ENCODE assay signal across 8 mouse cellular contexts in the genomic region with DNA sequence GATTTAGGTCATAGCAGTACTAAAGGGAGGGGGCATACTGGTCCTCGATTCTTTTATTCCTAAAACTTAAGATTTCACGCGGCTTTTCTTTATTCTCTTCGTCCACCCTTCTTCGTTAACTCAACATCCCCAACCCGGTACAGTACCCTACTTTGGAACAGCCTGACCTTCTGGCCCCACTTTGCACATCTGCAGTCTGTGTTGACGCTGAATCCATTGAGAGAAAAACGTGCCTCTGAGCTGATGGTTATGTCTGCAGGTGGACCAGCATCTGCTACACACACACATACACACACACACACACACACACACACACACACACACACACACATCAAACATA. TPM values are rescaled to one million over a fixed set of nuclear protein-coding genes. Genes with fewer than 3 reads are reported as not detected.
A peak's percentile ranks its signal among the peaks of the same experiment; 100 is the strongest.
DNase-seq lines count a peak whose midpoint lies in the region; ATAC-seq lines count a peak whose summit lies in the region.

No protein-coding gene starts in this region.

- peak overlapping the region; percentile 89 for H3K9ac ChIP-seq in hindbrain, embryonic 11.5 days (ENCODE audit: low read depth, low read length)

- peak; percentile 1 for DNase-seq in kidney, adult 11 months
- DNase-seq in kidney, adult 8-10 months, result no peak
- no peak for DNase-seq in hindbrain, embryonic 11.5 days (ENCODE audit: low spot score)
- DNase-seq in midbrain, embryonic 10.5 days (ENCODE audit: low spot score), result no peak
- DNase-seq in T-cell, adult 2 months (ENCODE audit: low spot score), result no peak
- DNase-seq in right cerebral cortex, postnatal 4 days, result no peak

- ATAC-seq in hindbrain, embryonic 11.5 days (ENCODE audit: low FRiP score), result no peak
- ATAC-seq in erythroblast, adult 5-6 weeks (replicated peaks; ENCODE audit: low FRiP score, poor library complexity, severe bottlenecking), result no peak

- no peaks in the 10 kb centered on the region for H3K27me3 ChIP-seq in hindbrain, embryonic 11.5 days (ENCODE audit: control insufficient read depth, insufficient read depth, low read length)
- H3K27me3 ChIP-seq in midbrain, embryonic 10.5 days (ENCODE audit: low read depth, poor library complexity, severe bottlenecking), result peaks cover 23% of the 10 kb centered on the region

- no peaks in the 10 kb centered on the region; the same call in 1 of the 2 replicates for H3K4me1 ChIP-seq in brown adipose tissue, adult 24 weeks (ENCODE audit: control insufficient read depth, insufficient read depth, insufficient read length, low read length)
- H3K4me1 ChIP-seq in hindbrain, embryonic 11.5 days (replicated peaks; ENCODE audit: control insufficient read depth, insufficient read depth, low read length), result no peaks in the 10 kb centered on the region
- H3K4me1 ChIP-seq in midbrain, embryonic 10.5 days, result peaks cover 27% of the 10 kb centered on the region

- no peak overlapping the region for H3K27ac ChIP-seq in brown adipose tissue, adult 24 weeks (replicated peaks; ENCODE audit: low read depth, low read length)
- H3K27ac ChIP-seq in hindbrain, embryonic 11.5 days (ENCODE audit: low read depth, low read length), result peak overlapping the region; percentile 96; the same call in 1 of the 2 replicates
- H3K27ac ChIP-seq in midbrain, embryonic 10.5 days (replicated peaks), result peak overlapping the region; percentile 94

- no peaks in the 10 kb centered on the region for H3K9me3 ChIP-seq in hindbrain, embryonic 11.5 days (ENCODE audit: control insufficient read depth, low read length)
- no peaks in the 10 kb centered on the region for H3K9me3 ChIP-seq in midbrain, embryonic 10.5 days (replicated peaks)

- WGBS in hindbrain, embryonic 11.5 days, result 3% methylated on average over 8 of the region's 8 CpGs
- WGBS in midbrain, embryonic 10.5 days, result 0% methylated on average over 8 of the region's 8 CpGs

- peak overlapping the region; percentile 79 for H3K4me2 ChIP-seq in hindbrain, embryonic 11.5 days (replicated peaks; ENCODE audit: low read depth, low read length)

- H3K36me3 ChIP-seq in hindbrain, embryonic 11.5 days (ENCODE audit: control insufficient read depth, insufficient read depth, low read length), result no peaks in the 10 kb centered on the region
- H3K36me3 ChIP-seq in midbrain, embryonic 10.5 days, result no peaks in the 10 kb centered on the region

- H3K4me3 ChIP-seq in brown adipose tissue, adult 24 weeks (ENCODE audit: insufficient read depth, low read depth, low read length), result peak overlapping the region; percentile 48
- H3K4me3 ChIP-seq in hindbrain, embryonic 11.5 days (ENCODE audit: low read depth, low read length), result peak overlapping the region; percentile 81
- H3K4me3 ChIP-seq in midbrain, embryonic 10.5 days, result peak overlapping the region; percentile 88

RNA-seq across cellular contexts. Expression of a gene that starts 1.5 kb away (rescaled TPM):
- 0.17 and 0.20 TPM in 2 replicates for polyA plus RNA-seq in brown adipose tissue, adult 24 weeks (2012; ENCODE audit: insufficient read depth, insufficient read length, missing spikeins)
- polyA plus RNA-seq in hindbrain, embryonic 11.5 days (2014; fragmentation: Nextera tagmentation; extraction: Ambion mirVana), result 60.9 and 67.8 TPM in 2 replicates
- polyA plus RNA-seq in midbrain, embryonic 10.5 days (2016; fragmentation: Nextera tagmentation; extraction: Ambion mirVana), result 68.3 and 73.4 TPM in 2 replicates
- total RNA-seq in erythroblast, adult 5-6 weeks (2015; ENCODE audit: low replicate concordance), result 1.0 and 3.3 TPM in 2 replicates
- 3.1 TPM in 1 of 2 replicates, not detected in the other for total RNA-seq in erythroblast, adult 5-6 weeks (2017; ENCODE audit: low replicate concordance)

Comparison
In these comparisons a context has a peak if more than half of its experiments do, and no peak if none do; other contexts are left out.
1. RNA of a gene that starts 1.5 kb away (polyA plus RNA-seq): 68.3 to 73.4 TPM in midbrain, embryonic 10.5 days and 60.9 to 67.8 TPM in hindbrain, embryonic 11.5 days; 0.17 to 0.20 TPM in brown adipose tissue, adult 24 weeks; every median in the first group is over 10 times any median in the second.
2. Peak in every context shown above with its lines, with median percentiles within 50 percentile points of each other: H3K4me3 ChIP-seq.